Mouse (Mus musculus) MEL (cell line): ENCODE data around the gene Ap5z1.

Source experiments
- CTCF ChIP-seq, 3 experiments: IDR thresholded peaks in 2 of 3; conservative IDR thresholded peaks in 1 of 3; 2 replicates each; pipeline ENCODE4 v1.5.1; 2011 to 2012; ENCODE audit warnings: low read length in 3 of 3, low read depth in 2 of 3, mild to moderate bottlenecking in 2 of 3, improper control_type of control experiment in 1 of 3, inconsistent platforms in 1 of 3, mixed read lengths in 1 of 3, moderate library complexity in 1 of 3; ENCODE audit not compliant: control insufficient read depth in 1 of 3, insufficient read depth in 1 of 3, poor library complexity in 1 of 3, severe bottlenecking in 1 of 3
- ELF1 ChIP-seq: IDR thresholded peaks from 2 replicates; pipeline ENCODE4 v1.6.1; 2014; ENCODE audit warnings: low read depth, mild to moderate bottlenecking, inconsistent platforms, low read length, improper control_type of control experiment, moderate library complexity
- EP300 ChIP-seq, 2 experiments: IDR thresholded peaks; 2 replicates each; pipeline ENCODE4 v1.6.1; 2011; ENCODE audit warnings: improper control_type of control experiment in 2 of 2, low read length in 2 of 2, low read depth in 1 of 2, mild to moderate bottlenecking in 1 of 2
- JUND ChIP-seq: IDR thresholded peaks from 2 replicates; pipeline ENCODE4 v1.6.1; 2011; ENCODE audit warnings: low read depth, mild to moderate bottlenecking, improper control_type of control experiment, low read length
- KAT2A ChIP-seq: conservative IDR thresholded peaks from 2 replicates; pipeline ENCODE4 v1.6.1; 2012; ENCODE audit warnings: low read depth, low read length, improper control_type of control experiment, inconsistent platforms
- MAFK ChIP-seq: IDR thresholded peaks from 2 replicates; pipeline ENCODE4 v1.6.1; 2011; ENCODE audit warnings: low read depth, mild to moderate bottlenecking, low read length, improper control_type of control experiment, borderline replicate concordance
- MYB ChIP-seq: IDR thresholded peaks from 2 replicates; pipeline ENCODE4 v1.6.1; 2011; ENCODE audit warnings: mild to moderate bottlenecking, low read depth, low read length, improper control_type of control experiment
- MYC ChIP-seq: IDR thresholded peaks from 2 replicates; pipeline ENCODE4 v1.6.1; 2011; ENCODE audit warnings: low read depth, mild to moderate bottlenecking, low read length, improper control_type of control experiment, moderate library complexity
- POLR2A ChIP-seq, 2 experiments: IDR thresholded peaks; 2 replicates each; pipeline ENCODE4 v1.6.1; 2011 to 2012; ENCODE audit warnings: low read length in 2 of 2, mild to moderate bottlenecking in 2 of 2, control low read depth in 1 of 2, improper control_type of control experiment in 1 of 2, low read depth in 1 of 2, moderate library complexity in 1 of 2; ENCODE audit not compliant: control insufficient read depth in 1 of 2, insufficient read depth in 1 of 2, poor library complexity in 1 of 2
- RCOR1 ChIP-seq: IDR thresholded peaks from 2 replicates; pipeline ENCODE4 v1.6.1; 2012; ENCODE audit warnings: low read depth, mild to moderate bottlenecking, inconsistent platforms, low read length, improper control_type of control experiment
- TAL1 ChIP-seq: IDR thresholded peaks from 2 replicates; pipeline ENCODE4 v1.6.1; 2012; ENCODE audit warnings: mild to moderate bottlenecking, inconsistent platforms, low read length, moderate library complexity, mixed read lengths
- ZC3H11A ChIP-seq: IDR thresholded peaks from 2 replicates; pipeline ENCODE4 v1.6.1; 2012; ENCODE audit warnings: low read depth, mild to moderate bottlenecking, inconsistent platforms, low read length, improper control_type of control experiment
- ZMIZ1 ChIP-seq: IDR thresholded peaks from 2 replicates; pipeline ENCODE4 v1.6.1; 2012; ENCODE audit warnings: low read depth, mild to moderate bottlenecking, inconsistent platforms, low read length, improper control_type of control experiment, moderate library complexity
- ZNF384 ChIP-seq: IDR thresholded peaks from 2 replicates; pipeline ENCODE4 v1.6.1; 2012; ENCODE audit warnings: low read depth, mild to moderate bottlenecking, inconsistent platforms, low read length, improper control_type of control experiment

DNA sequence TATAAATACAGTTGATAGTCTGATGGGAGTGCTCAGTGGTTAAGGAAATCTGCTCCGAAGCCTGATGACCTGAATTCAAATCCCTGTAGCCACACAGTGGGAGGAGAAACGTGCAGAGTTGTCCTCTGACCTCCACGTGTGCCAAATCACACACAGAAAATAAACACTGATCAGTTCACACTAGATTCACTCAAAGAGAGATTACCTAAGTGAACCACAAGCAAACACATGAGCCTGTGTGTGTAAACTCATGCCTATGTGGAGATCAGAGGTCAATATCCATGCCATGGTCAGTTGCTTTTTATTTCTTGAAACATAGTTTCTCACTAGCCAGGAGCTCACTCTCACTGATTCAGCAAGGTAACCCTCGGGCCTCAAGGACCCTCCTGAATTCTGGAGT is 56.6 kb downstream of the Ap5z1 start:
- TF ChIP-seq POLR2A (IDR thresholded peaks at IDR 0.05; ENCODE audit: control insufficient read depth in 1 of 2, insufficient read depth in 1 of 2, low read depth in 1 of 2, low read length in 2 of 2, poor library complexity in 1 of 2) (no peak), EP300 (IDR thresholded peaks at IDR 0.05; ENCODE audit: low read depth in 1 of 2, low read length in 2 of 2) (no peak), ZC3H11A (no peak), CTCF (IDR thresholded peaks at IDR 0.05 in 2 of 3, conservative IDR thresholded peaks at IDR 0.05 in 1 of 3; ENCODE audit: control insufficient read depth in 1 of 3, insufficient read depth in 1 of 3, low read depth in 2 of 3, low read length in 3 of 3, poor library complexity in 1 of 3, severe bottlenecking in 1 of 3) (no peak), ZNF384 (no peak), JUND (no peak), KAT2A (no peak), MAFK (no peak), ZMIZ1 (no peak), TAL1 (no peak), ELF1 (no peak), MYB (no peak), RCOR1 (no peak), MYC (no peak)
